Mouse (Mus musculus): ENCODE measurements at regions not wholly inside any gene's neighbourhood (a gene's known extent, or its start where the extent isn't known, plus 50 kb on each side); places are given as distances from the start of the nearest gene placed in this dataset.

- H3K4me3 ChIP-seq (ENCODE audit: low read depth, low read length): no peak overlapping the region
- ATAC-seq: no peak
- no peak overlapping the region for H3K4me2 ChIP-seq (replicated peaks; ENCODE audit: low read depth)
- no peaks in the 10 kb centered on the region for H3K36me3 ChIP-seq (ENCODE audit: control insufficient read depth, insufficient read depth)
- no peaks in the 10 kb centered on the region for H3K9me3 ChIP-seq (ENCODE audit: control insufficient read depth)
- no peak for TF ChIP-seq CTCF (IDR thresholded peaks at IDR 0.05; ENCODE audit: low read depth)
- H3K4me1 ChIP-seq (replicated peaks; ENCODE audit: control insufficient read depth, insufficient read depth, low read length): peaks cover 5% of the 10 kb centered on the region; the same call in 1 of the 2 replicates
- 71% methylated on average over 11 of the region's 11 CpGs for WGBS
- no peak overlapping the region for H3K9ac ChIP-seq (ENCODE audit: low read depth, low read length)
- H3K27me3 ChIP-seq (replicated peaks; ENCODE audit: control insufficient read depth, insufficient read depth, low read length): no peaks in the 10 kb centered on the region
- H3K27ac ChIP-seq (ENCODE audit: low read depth, low read length): no peak overlapping the region
These were observed 684.6 kb upstream of the Cited2 start for GRCm38 (mm10) chr10:17038259-17039043.

DNA sequence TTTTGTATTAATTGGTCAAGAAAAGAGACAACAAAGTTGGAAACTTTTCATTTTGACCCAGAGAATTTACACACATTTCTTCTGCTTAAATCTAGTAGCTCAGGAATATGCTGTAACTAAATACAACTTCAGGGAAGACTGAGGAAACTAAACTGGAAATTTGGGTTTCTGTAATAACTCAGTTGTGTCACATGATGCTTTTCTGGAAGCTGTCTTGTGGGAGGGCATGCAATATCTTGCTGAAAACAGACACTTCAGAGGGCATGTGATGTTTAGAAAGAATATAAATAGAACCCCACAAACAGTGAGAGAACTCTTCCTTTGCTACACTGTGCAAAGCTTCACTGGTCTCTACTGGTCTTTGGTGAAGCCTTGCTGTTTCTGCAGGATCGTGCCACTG is 680.9 kb upstream of the Cited2 start:
- H3K9me3 ChIP-seq (ENCODE audit: control insufficient read depth): no peaks in the 10 kb centered on the region
- H3K4me2 ChIP-seq (replicated peaks; ENCODE audit: low read depth): no peak overlapping the region
- H3K4me3 ChIP-seq (ENCODE audit: low read depth, low read length): no peak overlapping the region
- H3K9ac ChIP-seq (ENCODE audit: low read depth, low read length): no peak overlapping the region
- 72% methylated on average over 1 of the region's 1 CpGs for WGBS
- no peaks in the 10 kb centered on the region for H3K4me1 ChIP-seq (replicated peaks; ENCODE audit: control insufficient read depth, insufficient read depth, low read length)
- no peak overlapping the region for H3K27ac ChIP-seq (ENCODE audit: low read depth, low read length)
- H3K36me3 ChIP-seq (ENCODE audit: control insufficient read depth, insufficient read depth): no peaks in the 10 kb centered on the region
- no peak for ATAC-seq
- no peak for TF ChIP-seq CTCF (IDR thresholded peaks at IDR 0.05; ENCODE audit: low read depth)
- H3K27me3 ChIP-seq (replicated peaks; ENCODE audit: control insufficient read depth, insufficient read depth, low read length): no peaks in the 10 kb centered on the region

DNA sequence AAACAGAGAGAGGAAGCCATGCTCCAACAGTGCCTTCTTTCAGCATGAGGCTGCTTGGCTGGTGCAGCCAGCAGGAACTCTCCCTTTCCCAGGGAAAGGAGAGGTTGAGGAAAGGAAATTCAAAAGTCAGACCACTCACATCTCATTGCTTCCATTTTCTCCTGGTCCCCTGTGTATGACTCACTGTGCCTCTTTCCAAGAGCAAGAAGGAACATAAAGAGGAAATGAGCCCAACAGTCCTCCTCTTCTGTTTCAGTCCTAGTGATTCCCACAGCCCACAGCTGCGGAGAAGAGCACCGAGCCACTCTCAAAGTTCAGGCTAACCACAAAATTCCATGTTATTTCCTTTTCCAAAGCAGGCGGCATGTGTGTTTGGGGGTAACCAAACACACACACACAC is 680.0 kb upstream of the Cited2 start:
- 61% methylated on average over 3 of the region's 3 CpGs for WGBS
- H3K27me3 ChIP-seq (replicated peaks; ENCODE audit: control insufficient read depth, insufficient read depth, low read length): no peaks in the 10 kb centered on the region
- no peak overlapping the region for H3K4me3 ChIP-seq (ENCODE audit: low read depth, low read length)
- no peaks in the 10 kb centered on the region for H3K36me3 ChIP-seq (ENCODE audit: control insufficient read depth, insufficient read depth)
- no peaks in the 10 kb centered on the region for H3K9me3 ChIP-seq (ENCODE audit: control insufficient read depth)
- ATAC-seq: no peak
- no peak overlapping the region for H3K4me2 ChIP-seq (replicated peaks; ENCODE audit: low read depth)
- TF ChIP-seq CTCF (IDR thresholded peaks at IDR 0.05; ENCODE audit: low read depth): no peak
- no peak overlapping the region for H3K9ac ChIP-seq (ENCODE audit: low read depth, low read length)
- H3K4me1 ChIP-seq (replicated peaks; ENCODE audit: control insufficient read depth, insufficient read depth, low read length): no peaks in the 10 kb centered on the region
- H3K27ac ChIP-seq (ENCODE audit: low read depth, low read length): no peak overlapping the region

- WGBS: 90% methylated on average over 5 of the region's 5 CpGs
- H3K4me3 ChIP-seq (ENCODE audit: low read depth, low read length): no peak overlapping the region
- TF ChIP-seq CTCF (IDR thresholded peaks at IDR 0.05; ENCODE audit: low read depth): no peak
- H3K4me2 ChIP-seq (replicated peaks; ENCODE audit: low read depth): no peak overlapping the region
- H3K4me1 ChIP-seq (replicated peaks; ENCODE audit: control insufficient read depth, insufficient read depth, low read length): no peaks in the 10 kb centered on the region
- H3K27me3 ChIP-seq (replicated peaks; ENCODE audit: control insufficient read depth, insufficient read depth, low read length): no peaks in the 10 kb centered on the region
- H3K27ac ChIP-seq (ENCODE audit: low read depth, low read length): no peak overlapping the region
- no peaks in the 10 kb centered on the region for H3K9me3 ChIP-seq (ENCODE audit: control insufficient read depth)
- no peak for ATAC-seq
- no peak overlapping the region for H3K9ac ChIP-seq (ENCODE audit: low read depth, low read length)
- H3K36me3 ChIP-seq (ENCODE audit: control insufficient read depth, insufficient read depth): no peaks in the 10 kb centered on the region
These were observed 676.3 kb upstream of the Cited2 start for GRCm38 (mm10) chr10:17046765-17047164.

GRCm38 (mm10) chr10:17072906-17073305 is 650.1 kb upstream of the Cited2 start:
- no peak overlapping the region for H3K4me2 ChIP-seq (replicated peaks; ENCODE audit: low read depth)
- no peak overlapping the region for H3K9ac ChIP-seq (ENCODE audit: low read depth, low read length)
- 28% methylated on average over 1 of the region's 1 CpGs for WGBS
- no peaks in the 10 kb centered on the region for H3K36me3 ChIP-seq (ENCODE audit: control insufficient read depth, insufficient read depth)
- TF ChIP-seq CTCF (IDR thresholded peaks at IDR 0.05; ENCODE audit: low read depth): no peak
- 0 out of 2 replicates have a peak, but pooled peaks cover 6% of the 10 kb centered on the region for H3K4me1 ChIP-seq (replicated peaks; ENCODE audit: control insufficient read depth, insufficient read depth, low read length)
- H3K27me3 ChIP-seq (replicated peaks; ENCODE audit: control insufficient read depth, insufficient read depth, low read length): no peaks in the 10 kb centered on the region
- no peak overlapping the region for H3K27ac ChIP-seq (ENCODE audit: low read depth, low read length)
- no peak for ATAC-seq
- H3K4me3 ChIP-seq (ENCODE audit: low read depth, low read length): no peak overlapping the region
- no peaks in the 10 kb centered on the region for H3K9me3 ChIP-seq (ENCODE audit: control insufficient read depth)

DNA sequence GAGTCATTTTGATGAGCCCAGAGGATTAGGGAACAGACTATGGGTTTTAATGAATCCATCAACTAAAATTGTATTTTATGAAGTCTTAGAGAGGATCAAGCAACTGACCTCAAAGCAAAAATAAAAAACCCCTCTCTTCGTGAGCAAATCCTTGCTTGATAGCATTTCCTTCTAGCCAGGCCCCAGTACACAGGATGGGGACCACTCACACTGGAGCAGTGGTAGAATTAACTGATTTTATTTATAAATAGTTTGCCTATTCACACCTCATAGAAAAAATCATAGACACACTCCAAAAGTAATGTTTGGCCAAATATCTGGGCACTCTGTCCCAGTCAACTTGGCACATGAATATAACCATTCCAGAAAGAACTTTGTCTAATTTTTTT is 649.0 kb upstream of the Cited2 start:
- Histone ChIP-seq H3K9me3 (ENCODE audit: control insufficient read depth) (no peaks in the 10 kb centered on the region), H3K36me3 (ENCODE audit: control insufficient read depth, insufficient read depth) (no peaks in the 10 kb centered on the region), H3K4me1 (replicated peaks; ENCODE audit: control insufficient read depth, insufficient read depth, low read length) (0 out of 2 replicates have a peak, but pooled peaks cover 6% of the 10 kb centered on the region), H3K27ac (ENCODE audit: low read depth, low read length) (no peak overlapping the region), H3K9ac (ENCODE audit: low read depth, low read length) (no peak overlapping the region), H3K4me3 (ENCODE audit: low read depth, low read length) (no peak overlapping the region), H3K27me3 (replicated peaks; ENCODE audit: control insufficient read depth, insufficient read depth, low read length) (no peaks in the 10 kb centered on the region), H3K4me2 (replicated peaks; ENCODE audit: low read depth) (no peak overlapping the region)
- ATAC-seq: no peak
- TF ChIP-seq CTCF (IDR thresholded peaks at IDR 0.05; ENCODE audit: low read depth): no peak
- WGBS: 93% methylated on average over 1 of the region's 1 CpGs
